Mouse (Mus musculus): ENCODE measurements at regions not wholly inside any gene's neighbourhood (a gene's known extent, or its start where the extent isn't known, plus 50 kb on each side); places are given as distances from the start of the nearest gene placed in this dataset.
A peak's percentile ranks its signal among the peaks of the same experiment; 100 is the strongest.

- WGBS = 33% methylated on average over 20 of the region's 20 CpGs
- H3K4me2 ChIP-seq = no peak overlapping the region
- peak; percentile 66 for ATAC-seq (ENCODE audit: low read depth)
These were observed 192.6 kb upstream of the Map3k1 start for GRCm38 (mm10) chr13:112001155-112002025.

GRCm38 (mm10) chr13:112002661-112003347, 194.0 kb upstream of the Map3k1 start:
- ATAC-seq (ENCODE audit: low read depth) = no peak
- Histone ChIP-seq H3K4me3 (no peak overlapping the region), H3K4me1 (replicated peaks) (peaks cover 33% of the 10 kb centered on the region), H3K4me2 (no peak overlapping the region), H3K27me3 (no peaks in the 10 kb centered on the region), H3K9me3 (no peaks in the 10 kb centered on the region), H3K9ac (no peak overlapping the region), H3K36me3 (no peaks in the 10 kb centered on the region), H3K27ac (replicated peaks) (no peak overlapping the region)
- 59% methylated on average over 15 of the region's 15 CpGs for WGBS

More at GRCm38 (mm10) chr13:112001155-112002025, 192.6 kb upstream of the Map3k1 start:
- Histone ChIP-seq H3K36me3 (no peaks in the 10 kb centered on the region), H3K27ac (replicated peaks) (peak overlapping the region; percentile 35; the same call in 1 of the 2 replicates), H3K9me3 (no peaks in the 10 kb centered on the region), H3K27me3 (no peaks in the 10 kb centered on the region), H3K9ac (no peak overlapping the region), H3K4me3 (no peak overlapping the region), H3K4me1 (replicated peaks) (peaks cover 40% of the 10 kb centered on the region)

GRCm38 (mm10) chr13:112003445-112003844, 194.7 kb upstream of the Map3k1 start:
- no peak for ATAC-seq (ENCODE audit: low read depth)
- Histone ChIP-seq H3K9ac (no peak overlapping the region), H3K4me3 (no peak overlapping the region), H3K27ac (replicated peaks) (no peak overlapping the region), H3K36me3 (no peaks in the 10 kb centered on the region), H3K9me3 (no peaks in the 10 kb centered on the region), H3K27me3 (no peaks in the 10 kb centered on the region), H3K4me2 (no peak overlapping the region), H3K4me1 (replicated peaks) (peaks cover 33% of the 10 kb centered on the region)
- 78% methylated on average over 7 of the region's 7 CpGs for WGBS

- no peak for ATAC-seq (ENCODE audit: low read depth)
- 93% methylated on average over 3 of the region's 3 CpGs for WGBS
- H3K4me1 ChIP-seq (replicated peaks) = peaks cover 33% of the 10 kb centered on the region
- no peaks in the 10 kb centered on the region for H3K36me3 ChIP-seq
- H3K9ac ChIP-seq = no peak overlapping the region
- no peak overlapping the region for H3K4me3 ChIP-seq
- H3K27ac ChIP-seq (replicated peaks) = no peak overlapping the region
- no peaks in the 10 kb centered on the region for H3K27me3 ChIP-seq
- H3K9me3 ChIP-seq = no peaks in the 10 kb centered on the region
- H3K4me2 ChIP-seq = no peak overlapping the region
These were observed 195.3 kb upstream of the Map3k1 start for GRCm38 (mm10) chr13:112004126-112004525.

GRCm38 (mm10) chr13:112005421-112005820, 196.6 kb upstream of the Map3k1 start:
- H3K27me3 ChIP-seq = no peaks in the 10 kb centered on the region
- no peak overlapping the region for H3K27ac ChIP-seq (replicated peaks)
- WGBS = 84% methylated on average over 8 of the region's 8 CpGs

GRCm38 (mm10) chr13:112008806-112009205, 200.0 kb upstream of the Map3k1 start:
- Histone ChIP-seq H3K9me3 (no peaks in the 10 kb centered on the region), H3K4me2 (no peak overlapping the region), H3K27ac (replicated peaks) (no peak overlapping the region), H3K36me3 (no peaks in the 10 kb centered on the region), H3K9ac (no peak overlapping the region), H3K4me1 (replicated peaks) (no peaks in the 10 kb centered on the region), H3K27me3 (no peaks in the 10 kb centered on the region), H3K4me3 (no peak overlapping the region)
- 87% methylated on average over 5 of the region's 5 CpGs for WGBS
- no peak for ATAC-seq (ENCODE audit: low read depth)

More at GRCm38 (mm10) chr13:112005421-112005820, 196.6 kb upstream of the Map3k1 start:
- no peak for ATAC-seq (ENCODE audit: low read depth)
- Histone ChIP-seq H3K36me3 (no peaks in the 10 kb centered on the region), H3K9me3 (no peaks in the 10 kb centered on the region), H3K4me2 (no peak overlapping the region), H3K9ac (no peak overlapping the region), H3K4me1 (replicated peaks) (peaks cover 30% of the 10 kb centered on the region), H3K4me3 (no peak overlapping the region)

GRCm38 (mm10) chr13:112009288-112009687, 200.5 kb upstream of the Map3k1 start:
- H3K9me3 ChIP-seq = no peaks in the 10 kb centered on the region
- no peaks in the 10 kb centered on the region for H3K27me3 ChIP-seq
- 82% methylated on average over 3 of the region's 3 CpGs for WGBS
- no peaks in the 10 kb centered on the region for H3K4me1 ChIP-seq (replicated peaks)
- H3K9ac ChIP-seq = no peak overlapping the region
- no peak overlapping the region for H3K4me2 ChIP-seq
- H3K4me3 ChIP-seq = no peak overlapping the region
- no peaks in the 10 kb centered on the region for H3K36me3 ChIP-seq
- H3K27ac ChIP-seq (replicated peaks) = no peak overlapping the region
- no peak for ATAC-seq (ENCODE audit: low read depth)

- WGBS = 86% methylated on average over 8 of the region's 8 CpGs
- Histone ChIP-seq H3K9ac (no peak overlapping the region), H3K27ac (replicated peaks) (no peak overlapping the region), H3K4me2 (no peak overlapping the region), H3K9me3 (no peaks in the 10 kb centered on the region), H3K4me1 (replicated peaks) (no peaks in the 10 kb centered on the region), H3K27me3 (no peaks in the 10 kb centered on the region), H3K4me3 (no peak overlapping the region), H3K36me3 (no peaks in the 10 kb centered on the region)
- no peak for ATAC-seq (ENCODE audit: low read depth)
These were observed 201.7 kb upstream of the Map3k1 start for GRCm38 (mm10) chr13:112010464-112010863.

GRCm38 (mm10) chr13:112012640-112013039, 203.8 kb upstream of the Map3k1 start:
- H3K36me3 ChIP-seq = no peaks in the 10 kb centered on the region
- H3K4me3 ChIP-seq = no peak overlapping the region
- no peak for ATAC-seq (ENCODE audit: low read depth)
- no peaks in the 10 kb centered on the region for H3K9me3 ChIP-seq
- H3K4me1 ChIP-seq (replicated peaks) = no peaks in the 10 kb centered on the region
- no peaks in the 10 kb centered on the region for H3K27me3 ChIP-seq
- WGBS = 70% methylated on average over 1 of the region's 1 CpGs
- H3K4me2 ChIP-seq = no peak overlapping the region
- no peak overlapping the region for H3K9ac ChIP-seq
- no peak overlapping the region for H3K27ac ChIP-seq (replicated peaks)

- ATAC-seq (ENCODE audit: low read depth) = no peak
- H3K4me3 ChIP-seq = no peak overlapping the region
- H3K27ac ChIP-seq (replicated peaks) = no peak overlapping the region
- no peaks in the 10 kb centered on the region for H3K27me3 ChIP-seq
- no peaks in the 10 kb centered on the region for H3K9me3 ChIP-seq
- WGBS = 89% methylated on average over 3 of the region's 3 CpGs
- no peaks in the 10 kb centered on the region for H3K36me3 ChIP-seq
- H3K9ac ChIP-seq = no peak overlapping the region
- H3K4me1 ChIP-seq (replicated peaks) = no peaks in the 10 kb centered on the region
- H3K4me2 ChIP-seq = no peak overlapping the region
These were observed 206.3 kb upstream of the Map3k1 start for GRCm38 (mm10) chr13:112015083-112015482.

- no peaks in the 10 kb centered on the region for H3K9me3 ChIP-seq
- H3K4me3 ChIP-seq = no peak overlapping the region
- ATAC-seq (ENCODE audit: low read depth) = no peak
- no peak overlapping the region for H3K27ac ChIP-seq (replicated peaks)
- H3K27me3 ChIP-seq = no peaks in the 10 kb centered on the region
- H3K9ac ChIP-seq = no peak overlapping the region
- H3K4me1 ChIP-seq (replicated peaks) = no peaks in the 10 kb centered on the region
- no peaks in the 10 kb centered on the region for H3K36me3 ChIP-seq
- H3K4me2 ChIP-seq = no peak overlapping the region
These were observed 207.5 kb upstream of the Map3k1 start for GRCm38 (mm10) chr13:112016280-112016679.

GRCm38 (mm10) chr13:112018497-112019281, 209.9 kb upstream of the Map3k1 start:
- 90% methylated on average over 7 of the region's 7 CpGs for WGBS
- no peak for ATAC-seq (ENCODE audit: low read depth)
- Histone ChIP-seq H3K27me3 (no peaks in the 10 kb centered on the region), H3K9ac (no peak overlapping the region), H3K4me3 (no peak overlapping the region), H3K9me3 (no peaks in the 10 kb centered on the region), H3K27ac (replicated peaks) (no peak overlapping the region), H3K4me2 (no peak overlapping the region), H3K36me3 (no peaks in the 10 kb centered on the region), H3K4me1 (replicated peaks) (peaks cover 6% of the 10 kb centered on the region; the same call in 1 of the 2 replicates)

Data from neural tube, embryonic 13.5 days (tissue).